Mouse (Mus musculus) central nervous system, embryonic 11.5 days (tissue): ENCODE results near the gene Zfp991. TPM values are rescaled to one million over a fixed set of nuclear protein-coding genes. Genes with fewer than 3 reads are reported as not detected.

Experiments used
- polyA plus RNA-seq: library from polyadenylated mRNA; depleted of rRNA; stranded (reverse); fragments of >200 nt; gene quantifications from 2 replicates; pipeline ENCODE4 v1.2.3, GENCODE M21; 2012; rRNA removed

Gene Zfp991
- 3.5 and 7.7 TPM in 2 replicates for polyA plus RNA-seq

DNA sequence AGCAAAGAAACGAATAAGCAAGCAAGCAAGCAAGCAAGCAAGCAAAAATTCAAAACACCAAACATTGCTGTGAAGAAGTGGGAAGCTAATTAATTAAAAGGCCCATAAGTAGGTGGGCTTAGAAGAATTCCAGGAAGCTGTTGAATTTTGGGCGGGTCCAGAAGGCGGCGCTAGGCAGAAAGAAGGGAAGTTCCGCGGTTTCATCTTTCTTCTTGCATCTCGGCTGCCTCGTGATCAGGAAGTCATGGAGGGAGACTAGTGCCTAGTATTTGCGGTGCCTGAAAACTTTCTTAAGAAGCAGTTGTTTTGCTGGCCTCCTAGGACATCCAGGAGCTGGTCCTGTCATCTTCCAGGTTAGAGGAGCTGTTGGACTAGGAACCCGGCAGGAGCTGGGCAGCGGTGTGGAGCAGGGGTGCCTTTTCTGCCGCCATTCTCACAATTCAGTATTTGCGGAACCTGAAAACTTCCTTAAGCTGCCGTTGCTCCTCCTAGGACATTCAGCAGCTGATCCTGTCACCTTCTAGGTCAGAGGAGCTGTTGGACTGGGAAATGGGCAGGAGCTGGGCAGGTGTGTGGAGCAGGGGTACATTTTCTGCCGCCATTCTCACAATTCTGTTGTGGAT lies at the start of gene Zfp991:
Zfp991 (plus strand) TSS at position 202 of the 623 bp plus-strand sequence.

Other genes starting within 250 kb of the Zfp991 start
- gene Gm21411, start 222.4 kb upstream of the Zfp991 start, polyA plus RNA-seq = not detected in 2 replicates
- 0.02 and 0.10 TPM in 2 replicates for gene Zfp989, start 160.1 kb upstream of the Zfp991 start, polyA plus RNA-seq
- gene Rex2, start 110.2 kb upstream of the Zfp991 start, polyA plus RNA-seq = 0.12 TPM in 1 of 2 replicates, not detected in the other
- gene Zfp988, start 173.6 kb downstream of the Zfp991 start, polyA plus RNA-seq = 0.06 TPM in 1 of 2 replicates, not detected in the other
- gene Zfp978, start 229.3 kb downstream of the Zfp991 start, polyA plus RNA-seq = not detected in 2 replicates